Mouse (Mus musculus) lung, postnatal 0 days (tissue): ENCODE data around the gene Slc10a1.

Experiments
- CTCF ChIP-seq: IDR thresholded peaks from 2 replicates; pipeline ENCODE4 v1.5.1; 2016; ENCODE audit warnings: antibody characterized with exemption, mild to moderate bottlenecking
- EP300 ChIP-seq: IDR thresholded peaks from 2 replicates; pipeline ENCODE4 v1.6.1; 2016; ENCODE audit warnings: antibody characterized with exemption, mild to moderate bottlenecking, control low read depth

DNA sequence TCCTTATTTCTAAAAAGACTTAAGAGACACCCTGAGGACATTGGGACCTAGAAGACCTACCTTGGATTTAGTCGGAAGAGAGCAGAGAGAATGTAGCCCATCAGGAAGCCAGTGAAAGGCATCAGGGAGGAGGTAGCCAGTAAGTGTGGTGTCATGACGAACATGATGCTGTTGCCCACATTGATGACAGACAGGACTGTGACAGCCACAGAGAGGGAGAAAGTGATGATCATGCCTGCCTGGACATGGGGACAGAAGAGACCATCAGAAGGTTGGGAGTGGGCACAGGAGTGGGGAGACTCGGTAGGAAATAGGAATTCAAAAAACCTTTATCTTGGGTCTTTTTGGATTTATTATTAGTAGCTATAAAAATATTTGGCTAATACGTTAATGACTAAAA is 10.5 kb downstream of the Slc10a1 start:
- TF ChIP-seq CTCF (no peak), EP300 (no peak)
